Mouse (Mus musculus): ENCODE measurements around the gene Arid1b.

GRCm38 (mm10) chr17:5034201-5034600 is 40.1 kb downstream of the Arid1b start:
- TF ChIP-seq CHD2 (IDR thresholded peaks at IDR 0.05; ENCODE audit: low read depth, low read length) = no peak
- TF ChIP-seq HCFC1 (IDR thresholded peaks at IDR 0.05; ENCODE audit: borderline replicate concordance, insufficient read depth, low read length) = no peak
- no peak for TF ChIP-seq MAFK (IDR thresholded peaks at IDR 0.05; ENCODE audit: insufficient read depth, low read depth, low read length)
- TF ChIP-seq ZNF384 (IDR thresholded peaks at IDR 0.05; ENCODE audit: low read depth, low read length) = no peak

Data from ES-E14 (cell line).